Mouse (Mus musculus): ENCODE data around the gene Rtn2. TPM values are rescaled to one million over a fixed set of nuclear protein-coding genes. Genes with fewer than 3 reads are reported as not detected.

Gene Rtn2
- polyA plus RNA-seq, 1 experiment from 2014 or later: 17.9 TPM

GRCm38 (mm10) chr7:19283406-19283804 lies 981 bp downstream of the Rtn2 start:
- no peak for ATAC-seq (ENCODE audit: insufficient number of reproducible peaks, insufficient read depth, low FRiP score, low TSS enrichment)
- Histone ChIP-seq H3K4me2 (replicated peaks) (peak overlapping the region; percentile 90), H3K9ac (0 out of 2 replicates have a peak overlapping the region, but pooled peaks have one; percentile 48), H3K4me3 (peak overlapping the region; percentile 53), H3K27ac (no peak overlapping the region), H3K27me3 (peaks cover 52% of the 10 kb centered on the region), H3K9me3 (no peaks in the 10 kb centered on the region), H3K36me3 (no peaks in the 10 kb centered on the region), H3K4me1 (peaks cover 11% of the 10 kb centered on the region; the same call in 1 of the 2 replicates)
- WGBS: 38% methylated on average over 14 of the region's 14 CpGs

GRCm38 (mm10) chr7:19284763-19285162 lies 2.3 kb downstream of the Rtn2 start:
- WGBS: 21% methylated on average over 4 of the region's 4 CpGs
- H3K9me3 ChIP-seq: no peaks in the 10 kb centered on the region
- H3K4me1 ChIP-seq: peaks cover 11% of the 10 kb centered on the region; the same call in 1 of the 2 replicates
- no peak overlapping the region for H3K27ac ChIP-seq
- no peak for ATAC-seq (ENCODE audit: insufficient number of reproducible peaks, insufficient read depth, low FRiP score, low TSS enrichment)
- H3K4me2 ChIP-seq (replicated peaks): no peak overlapping the region
- H3K27me3 ChIP-seq: peaks cover 39% of the 10 kb centered on the region
- no peak overlapping the region for H3K4me3 ChIP-seq
- no peaks in the 10 kb centered on the region for H3K36me3 ChIP-seq
- H3K9ac ChIP-seq: no peak overlapping the region

- Histone ChIP-seq H3K27ac (no peak overlapping the region), H3K9me3 (no peaks in the 10 kb centered on the region), H3K36me3 (no peaks in the 10 kb centered on the region), H3K27me3 (no peaks in the 10 kb centered on the region), H3K4me2 (replicated peaks) (peak overlapping the region; percentile 50), H3K4me3 (peak overlapping the region; percentile 26), H3K9ac (peak overlapping the region; percentile 39), H3K4me1 (peaks cover 13% of the 10 kb centered on the region)
- 2% methylated on average over 20 of the region's 20 CpGs for WGBS
- no peak; the same call in 1 of the 2 replicates for ATAC-seq (ENCODE audit: insufficient number of reproducible peaks, insufficient read depth, low FRiP score, low TSS enrichment)
Observed at GRCm38 (mm10) chr7:19290969-19291596, 8.7 kb downstream of the Rtn2 start.

GRCm38 (mm10) chr7:19295503-19296185 lies 13.2 kb downstream of the Rtn2 start:
- Histone ChIP-seq H3K9ac (no peak overlapping the region), H3K4me2 (replicated peaks) (peak overlapping the region; percentile 60), H3K4me1 (peaks cover 12% of the 10 kb centered on the region; the same call in 1 of the 2 replicates), H3K27me3 (no peaks in the 10 kb centered on the region), H3K9me3 (no peaks in the 10 kb centered on the region), H3K36me3 (no peaks in the 10 kb centered on the region), H3K4me3 (peak overlapping the region; percentile 29), H3K27ac (no peak overlapping the region)
- peak; percentile 54; the same call in 1 of the 2 replicates for ATAC-seq (ENCODE audit: insufficient number of reproducible peaks, insufficient read depth, low FRiP score, low TSS enrichment)
- 18% methylated on average over 21 of the region's 22 CpGs for WGBS

- H3K4me3 ChIP-seq: no peak overlapping the region
- no peaks in the 10 kb centered on the region for H3K36me3 ChIP-seq
- no peak for ATAC-seq (ENCODE audit: insufficient number of reproducible peaks, insufficient read depth, low FRiP score, low TSS enrichment)
- peaks cover 7% of the 10 kb centered on the region for H3K27me3 ChIP-seq
- peaks cover 7% of the 10 kb centered on the region for H3K4me1 ChIP-seq
- H3K27ac ChIP-seq: no peak overlapping the region
- no peak overlapping the region for H3K4me2 ChIP-seq (replicated peaks)
- no peak overlapping the region for H3K9ac ChIP-seq
- no peaks in the 10 kb centered on the region for H3K9me3 ChIP-seq
- 86% methylated on average over 6 of the region's 6 CpGs for WGBS
Observed at GRCm38 (mm10) chr7:19297034-19297433, 14.6 kb downstream of the Rtn2 start.

GRCm38 (mm10) chr7:19297794-19298193 lies 15.4 kb downstream of the Rtn2 start:
- no peak overlapping the region for H3K4me3 ChIP-seq
- no peak overlapping the region for H3K9ac ChIP-seq
- H3K9me3 ChIP-seq: no peaks in the 10 kb centered on the region
- 89% methylated on average over 5 of the region's 5 CpGs for WGBS
- H3K4me1 ChIP-seq: peaks cover 7% of the 10 kb centered on the region
- no peaks in the 10 kb centered on the region for H3K36me3 ChIP-seq
- H3K27ac ChIP-seq: no peak overlapping the region
- no peak for ATAC-seq (ENCODE audit: insufficient number of reproducible peaks, insufficient read depth, low FRiP score, low TSS enrichment)
- peaks cover 14% of the 10 kb centered on the region for H3K27me3 ChIP-seq
- no peak overlapping the region for H3K4me2 ChIP-seq (replicated peaks)

GRCm38 (mm10) chr7:19299194-19299593 lies 16.8 kb downstream of the Rtn2 start:
- peaks cover 28% of the 10 kb centered on the region for H3K27me3 ChIP-seq
- 24% methylated on average over 3 of the region's 3 CpGs for WGBS
- H3K27ac ChIP-seq: no peak overlapping the region
- no peak for ATAC-seq (ENCODE audit: insufficient number of reproducible peaks, insufficient read depth, low FRiP score, low TSS enrichment)
- H3K4me3 ChIP-seq: no peak overlapping the region
- peaks cover 15% of the 10 kb centered on the region for H3K4me1 ChIP-seq
- no peak overlapping the region for H3K4me2 ChIP-seq (replicated peaks)
- H3K9ac ChIP-seq: no peak overlapping the region
- no peaks in the 10 kb centered on the region for H3K36me3 ChIP-seq
- no peaks in the 10 kb centered on the region for H3K9me3 ChIP-seq

GRCm38 (mm10) chr7:19300501-19301421 lies 18.3 kb downstream of the Rtn2 start:
- peak overlapping the region; percentile 43 for H3K4me2 ChIP-seq (replicated peaks)
- no peaks in the 10 kb centered on the region for H3K36me3 ChIP-seq
- H3K4me1 ChIP-seq: peaks cover 15% of the 10 kb centered on the region
- H3K9me3 ChIP-seq: no peaks in the 10 kb centered on the region
- peaks cover 44% of the 10 kb centered on the region for H3K27me3 ChIP-seq
- peak overlapping the region; percentile 4; the same call in 1 of the 2 replicates for H3K9ac ChIP-seq
- ATAC-seq (ENCODE audit: insufficient number of reproducible peaks, insufficient read depth, low FRiP score, low TSS enrichment): peak; percentile 83
- H3K4me3 ChIP-seq: peak overlapping the region; percentile 42
- under 1% methylated on average over 29 of the region's 29 CpGs for WGBS
- H3K27ac ChIP-seq: no peak overlapping the region

GRCm38 (mm10) chr7:19301461-19302263 lies 19.2 kb downstream of the Rtn2 start:
- Histone ChIP-seq H3K27ac (no peak overlapping the region), H3K27me3 (peaks cover 53% of the 10 kb centered on the region), H3K36me3 (no peaks in the 10 kb centered on the region), H3K4me3 (peak overlapping the region; percentile 23), H3K9me3 (no peaks in the 10 kb centered on the region), H3K4me1 (peaks cover 15% of the 10 kb centered on the region), H3K4me2 (replicated peaks) (peak overlapping the region; percentile 43), H3K9ac (peak overlapping the region; percentile 19)
- WGBS: 11% methylated on average over 16 of the region's 16 CpGs
- no peak for ATAC-seq (ENCODE audit: insufficient number of reproducible peaks, insufficient read depth, low FRiP score, low TSS enrichment)

GRCm38 (mm10) chr7:19302264-19303045 lies 20.0 kb downstream of the Rtn2 start:
- H3K4me2 ChIP-seq (replicated peaks): 0 out of 2 replicates have a peak overlapping the region, but pooled peaks have one; percentile 43
- no peak for ATAC-seq (ENCODE audit: insufficient number of reproducible peaks, insufficient read depth, low FRiP score, low TSS enrichment)
- peak overlapping the region; percentile 23; the same call in 1 of the 2 replicates for H3K4me3 ChIP-seq
- H3K27me3 ChIP-seq: peaks cover 60% of the 10 kb centered on the region
- 49% methylated on average over 13 of the region's 13 CpGs for WGBS
- 0 out of 2 replicates have a peak overlapping the region, but pooled peaks have one; percentile 19 for H3K9ac ChIP-seq
- H3K9me3 ChIP-seq: no peaks in the 10 kb centered on the region
- H3K4me1 ChIP-seq: peaks cover 15% of the 10 kb centered on the region
- H3K27ac ChIP-seq: no peak overlapping the region
- no peaks in the 10 kb centered on the region for H3K36me3 ChIP-seq

Data from embryonic facial prominence, embryonic 12.5 days (tissue).